Mouse (Mus musculus): ENCODE results near the gene Ccdc171.

DNA sequence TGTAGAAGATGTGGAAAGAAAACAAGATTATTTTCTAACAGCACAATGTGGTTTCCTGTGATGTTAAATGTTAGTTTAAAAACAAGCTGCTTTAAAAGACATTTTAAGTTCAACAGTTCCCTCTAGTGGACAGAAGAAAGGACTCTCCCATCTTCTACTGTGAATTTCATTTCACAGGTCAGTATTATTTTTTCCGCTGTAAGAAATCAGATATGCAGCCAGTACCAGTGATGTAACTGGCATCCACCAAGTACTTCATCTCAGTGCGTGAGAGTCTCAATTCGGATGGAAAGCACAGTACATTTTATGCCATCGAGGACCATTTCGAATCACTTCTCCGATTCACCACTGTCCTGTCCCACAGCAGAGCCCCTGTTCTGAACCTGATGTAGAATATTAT, 45.2 kb downstream of the Ccdc171 start:
- TF ChIP-seq CTCF (IDR thresholded peaks at IDR 0.05; ENCODE audit: borderline replicate concordance, extremely low read depth, insufficient read depth, insufficient read length): no peak
- no peak for TF ChIP-seq POLR2A (IDR thresholded peaks at IDR 0.05; ENCODE audit: borderline replicate concordance, extremely low read depth, insufficient read depth, insufficient read length, poor library complexity, severe bottlenecking)

Measured in brain, embryonic 14.5 days (tissue).